Mouse (Mus musculus) heart, postnatal 0 days (tissue): ENCODE results near the gene 4931406P16Rik.

Experiments
- CTCF ChIP-seq: IDR thresholded peaks from 2 replicates; pipeline ENCODE4 v1.5.1; 2016; ENCODE audit warnings: antibody characterized with exemption, control low read depth, low read depth
- EP300 ChIP-seq: IDR thresholded peaks from 2 replicates; pipeline ENCODE4 v1.6.1; 2016; ENCODE audit warnings: antibody characterized with exemption, low read depth

DNA sequence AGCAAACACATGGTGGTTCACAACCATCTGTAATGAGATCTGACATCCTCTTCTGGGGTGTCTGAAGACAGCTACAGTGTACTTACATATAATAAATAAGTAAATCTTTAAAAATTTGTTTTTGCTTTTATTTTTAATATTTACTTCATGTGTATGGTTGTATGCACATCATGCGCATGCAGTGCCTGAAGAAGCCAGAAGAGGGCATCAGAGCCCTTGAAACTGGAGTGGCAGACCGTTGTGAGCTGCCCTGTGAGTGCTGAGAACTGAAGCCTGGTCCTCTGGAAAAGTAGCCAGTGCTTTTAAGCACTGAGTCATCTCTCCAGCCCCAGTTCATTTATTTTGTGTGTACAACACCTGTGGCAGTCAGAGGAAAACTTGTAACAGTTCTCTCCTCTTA lies 10.7 kb upstream of the 4931406P16Rik start:
- TF ChIP-seq EP300 (no peak), CTCF (no peak)
